Mouse (Mus musculus) limb, embryonic 13.5 days (tissue): ENCODE data around the gene Nkx2-5. TPM values are rescaled to one million over a fixed set of nuclear protein-coding genes. Genes with fewer than 3 reads are reported as not detected.

ENCODE experiments used
- ATAC-seq: fragments of 200-750 bp; cut with Nextera tagmentation; 2 replicates; pipeline ENCODE4 v1.8.0; 2017; ENCODE audit warnings: low read depth, moderate number of reproducible peaks, moderate TSS enrichment; ENCODE audit not compliant: low FRiP score
- H3K27ac ChIP-seq: fragments of 300-500 bp; sonication (generic); 2 replicates; pipeline ENCODE4 v1.5.1; 2015; ENCODE audit warnings: inconsistent platforms, mild to moderate bottlenecking, moderate library complexity
- H3K27me3 ChIP-seq: fragments of 300-500 bp; sonication (generic); 2 replicates; pipeline ENCODE4 v1.6.1; 2015; ENCODE audit warnings: mild to moderate bottlenecking, inconsistent platforms
- H3K36me3 ChIP-seq: fragments of 300-500 bp; sonication (generic); 2 replicates; pipeline ENCODE4 v1.6.1; 2015; ENCODE audit warnings: inconsistent platforms, mild to moderate bottlenecking, moderate library complexity
- H3K4me1 ChIP-seq: fragments of 300-500 bp; sonication (generic); 2 replicates; pipeline ENCODE4 v1.6.1; 2015; ENCODE audit warnings: inconsistent platforms
- H3K4me2 ChIP-seq: fragments of 300-500 bp; sonication (generic); replicated peaks from 2 replicates; pipeline ENCODE4 v1.6.1; 2015; ENCODE audit warnings: inconsistent platforms, mild to moderate bottlenecking, moderate library complexity
- H3K4me3 ChIP-seq: fragments of 300-500 bp; sonication (generic); 2 replicates; pipeline ENCODE4 v1.5.1; 2015; ENCODE audit warnings: moderate library complexity, mild to moderate bottlenecking, inconsistent platforms
- H3K9ac ChIP-seq: fragments of 300-500 bp; sonication (generic); 2 replicates; pipeline ENCODE4 v1.6.1; 2015; ENCODE audit warnings: mild to moderate bottlenecking, inconsistent platforms
- H3K9me3 ChIP-seq: fragments of 300-500 bp; sonication (generic); 2 replicates; pipeline ENCODE4 v1.6.1; 2016; ENCODE audit warnings: inconsistent platforms
- WGBS: fragments of 180-500 bp; shearing (Covaris S2); methylation state at CpG from one replicate; pipeline ENCODE4 v1.1.7; 2015; 5-methylcytosine and 5-hydroxymethylcytosine counted together
- polyA plus RNA-seq: library from polyadenylated mRNA; unstranded; fragments of >200 nt; fragmentation: Nextera tagmentation; extraction: Ambion mirVana; gene quantifications from 2 replicates; pipeline ENCODE4 v1.2.1, GENCODE M21; 2015

The Nkx2-5 gene
- polyA plus RNA-seq, 1 experiment from 2014 or later = not detected

DNA sequence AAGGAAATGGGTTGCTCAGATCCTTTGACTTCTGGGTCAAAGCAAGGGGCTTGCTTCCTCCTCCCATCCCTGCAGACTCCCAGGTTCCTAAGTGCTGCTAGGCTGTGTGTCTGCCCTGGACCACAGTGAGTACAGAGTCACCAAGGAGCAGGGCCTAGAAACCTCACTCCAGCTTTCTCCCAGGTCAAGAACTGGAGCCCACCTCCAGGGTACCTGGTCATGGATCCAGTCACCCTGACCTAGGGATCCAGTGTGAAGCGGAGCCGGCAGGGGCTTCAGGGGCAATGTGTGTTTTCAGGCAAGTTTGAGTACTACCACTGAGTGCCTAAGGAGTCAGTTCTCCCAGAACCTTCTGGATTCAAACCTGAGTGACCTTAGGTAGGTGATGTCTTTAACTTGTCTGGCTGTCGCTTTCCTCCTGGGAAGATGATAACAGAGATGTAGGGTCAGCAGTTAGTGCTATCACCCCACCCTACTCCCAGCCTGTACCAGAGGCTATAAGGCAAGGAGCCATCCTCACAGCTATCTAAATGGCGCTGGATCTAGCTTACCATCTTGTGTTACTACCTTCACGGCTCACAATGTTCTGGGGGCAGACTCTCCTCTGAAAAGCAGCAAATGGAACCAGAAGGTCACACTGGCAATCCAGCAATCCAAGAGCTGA lies 10.4 kb downstream of the Nkx2-5 start:
- WGBS = 75% methylated on average over 5 of the region's 5 CpGs
- Histone ChIP-seq H3K4me3 (no peak overlapping the region), H3K27ac (no peak overlapping the region), H3K27me3 (peaks cover 94% of the 10 kb centered on the region), H3K9ac (no peak overlapping the region), H3K4me1 (peaks cover 8% of the 10 kb centered on the region), H3K36me3 (no peaks in the 10 kb centered on the region), H3K4me2 (no peak overlapping the region), H3K9me3 (no peaks in the 10 kb centered on the region)
- no peak for ATAC-seq

DNA sequence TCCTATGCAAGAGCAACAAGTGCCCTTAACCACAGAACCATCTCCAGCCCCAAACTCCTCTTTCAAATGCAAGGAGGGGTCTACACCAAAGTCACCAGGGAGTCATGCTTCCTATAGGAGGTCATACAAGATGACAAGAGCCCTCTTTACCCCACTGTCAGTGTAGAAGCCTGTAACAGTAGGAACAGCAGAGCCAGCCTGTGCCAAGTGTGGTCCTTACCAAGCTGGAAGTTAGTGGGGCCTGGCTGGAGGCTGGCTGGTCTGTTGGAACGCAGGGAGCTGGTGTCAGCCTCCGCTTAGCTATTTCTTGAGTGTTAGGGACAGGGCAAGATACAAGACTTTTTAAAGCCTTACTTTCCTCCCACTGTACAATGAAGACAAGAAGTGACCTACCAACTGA lies 11.0 kb downstream of the Nkx2-5 start:
- no peaks in the 10 kb centered on the region for H3K9me3 ChIP-seq
- H3K27ac ChIP-seq = no peak overlapping the region
- no peaks in the 10 kb centered on the region for H3K36me3 ChIP-seq
- no peak for ATAC-seq
- H3K9ac ChIP-seq = 0 out of 2 replicates have a peak overlapping the region, but pooled peaks have one; percentile 13
- peaks cover 2% of the 10 kb centered on the region; the same call in 1 of the 2 replicates for H3K4me1 ChIP-seq
- no peak overlapping the region for H3K4me3 ChIP-seq
- H3K4me2 ChIP-seq = no peak overlapping the region
- WGBS = 81% methylated on average over 2 of the region's 2 CpGs
- H3K27me3 ChIP-seq = peaks cover 94% of the 10 kb centered on the region

DNA sequence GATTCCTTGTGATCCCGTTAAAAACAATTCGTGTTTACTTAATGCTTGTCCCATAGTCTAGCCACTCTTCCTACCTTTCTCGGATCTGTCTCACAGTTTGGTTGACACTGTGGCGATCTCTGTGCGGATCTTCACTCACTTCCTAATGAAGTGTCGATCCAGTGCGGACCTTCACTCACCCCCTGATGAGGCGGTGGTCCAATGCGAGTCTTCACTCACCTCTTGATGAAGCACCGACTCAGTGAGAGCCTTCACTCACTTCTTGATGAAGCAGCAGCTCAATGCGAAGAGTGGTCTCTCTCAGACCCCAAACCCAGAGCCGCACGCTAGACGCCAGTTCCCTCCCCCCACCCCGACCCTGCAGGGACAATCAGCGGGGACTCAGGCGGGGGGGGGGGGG lies 18.7 kb downstream of the Nkx2-5 start:
- H3K27ac ChIP-seq = no peak overlapping the region
- H3K27me3 ChIP-seq = peaks cover 44% of the 10 kb centered on the region
- H3K9ac ChIP-seq = no peak overlapping the region
- H3K4me3 ChIP-seq = no peak overlapping the region
- no peaks in the 10 kb centered on the region for H3K9me3 ChIP-seq
- ATAC-seq = no peak
- WGBS = 74% methylated on average over 15 of the region's 17 CpGs
- H3K4me2 ChIP-seq = no peak overlapping the region
- H3K36me3 ChIP-seq = no peaks in the 10 kb centered on the region
- no peaks in the 10 kb centered on the region for H3K4me1 ChIP-seq

DNA sequence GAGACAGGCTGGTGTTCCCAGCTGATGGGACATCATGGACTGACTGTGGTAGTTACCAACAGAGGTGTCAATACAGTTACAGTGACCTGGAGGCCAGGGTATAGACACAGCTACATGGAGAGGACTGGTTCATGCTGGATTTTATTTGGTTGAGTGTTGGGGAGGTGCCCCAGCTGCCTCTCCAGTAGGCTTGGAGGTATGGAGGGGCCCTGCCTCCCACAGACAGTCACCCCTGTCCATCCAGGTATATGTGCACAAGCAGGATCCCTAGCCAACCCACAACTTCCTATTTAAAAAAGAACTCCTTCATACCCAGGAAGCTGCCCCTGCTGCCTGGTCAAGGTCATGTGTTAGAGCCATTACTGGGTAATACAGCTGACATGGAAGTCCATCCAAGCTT lies 27.0 kb downstream of the Nkx2-5 start:
- H3K9me3 ChIP-seq = no peaks in the 10 kb centered on the region
- no peak overlapping the region for H3K4me2 ChIP-seq
- peaks cover 9% of the 10 kb centered on the region for H3K27me3 ChIP-seq
- H3K27ac ChIP-seq = no peak overlapping the region
- no peak overlapping the region for H3K4me3 ChIP-seq
- H3K36me3 ChIP-seq = no peaks in the 10 kb centered on the region
- H3K4me1 ChIP-seq = no peaks in the 10 kb centered on the region
- ATAC-seq = no peak
- H3K9ac ChIP-seq = no peak overlapping the region

DNA sequence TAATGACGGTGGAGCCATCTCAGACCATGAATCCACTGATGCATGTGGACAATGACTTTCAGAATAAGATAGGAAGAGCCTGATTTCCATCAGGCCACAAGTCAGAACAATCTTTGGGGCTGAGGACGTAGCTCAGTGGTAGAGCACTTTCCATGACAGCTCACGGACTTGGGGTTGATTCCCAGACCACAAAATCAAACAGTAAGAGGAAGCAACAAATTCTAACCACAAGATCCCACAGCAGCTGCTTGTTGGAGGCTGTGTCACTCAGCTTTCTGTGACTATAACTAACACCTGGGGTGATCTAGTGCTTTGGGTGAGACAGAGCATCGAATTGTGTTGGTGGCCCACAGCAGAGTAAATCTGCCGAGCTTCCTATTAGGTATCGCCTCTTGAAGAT lies 28.0 kb downstream of the Nkx2-5 start:
- H3K4me3 ChIP-seq = no peak overlapping the region
- H3K4me1 ChIP-seq = no peaks in the 10 kb centered on the region
- no peaks in the 10 kb centered on the region for H3K9me3 ChIP-seq
- H3K27me3 ChIP-seq = peaks cover 9% of the 10 kb centered on the region
- H3K9ac ChIP-seq = no peak overlapping the region
- no peaks in the 10 kb centered on the region for H3K36me3 ChIP-seq
- no peak overlapping the region for H3K27ac ChIP-seq
- 76% methylated on average over 6 of the region's 6 CpGs for WGBS
- no peak overlapping the region for H3K4me2 ChIP-seq
- no peak for ATAC-seq

DNA sequence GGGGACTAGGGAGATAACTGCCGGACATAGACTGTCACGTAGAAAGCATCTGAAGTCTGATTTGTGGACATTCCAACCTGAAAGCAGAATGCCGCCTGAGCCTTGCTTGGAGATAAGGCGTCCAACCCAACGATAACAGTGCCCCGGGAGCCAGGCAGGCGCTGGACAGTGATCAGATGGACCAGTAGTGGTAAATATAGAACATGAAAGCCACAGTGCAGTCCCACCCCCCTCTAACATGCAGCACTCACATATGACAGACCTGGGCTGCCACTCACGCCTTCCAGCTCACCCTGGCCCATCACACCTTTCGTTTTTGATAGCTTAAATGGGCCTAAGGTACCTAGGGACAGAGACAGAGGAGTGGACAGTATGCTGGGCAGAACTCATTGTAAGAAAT lies 31.3 kb downstream of the Nkx2-5 start:
- no peak for ATAC-seq
- 79% methylated on average over 9 of the region's 9 CpGs for WGBS
- Histone ChIP-seq H3K9ac (no peak overlapping the region), H3K4me2 (no peak overlapping the region), H3K36me3 (no peaks in the 10 kb centered on the region), H3K4me1 (no peaks in the 10 kb centered on the region), H3K27ac (no peak overlapping the region), H3K4me3 (no peak overlapping the region), H3K9me3 (no peaks in the 10 kb centered on the region), H3K27me3 (peaks cover 4% of the 10 kb centered on the region; the same call in 1 of the 2 replicates)

DNA sequence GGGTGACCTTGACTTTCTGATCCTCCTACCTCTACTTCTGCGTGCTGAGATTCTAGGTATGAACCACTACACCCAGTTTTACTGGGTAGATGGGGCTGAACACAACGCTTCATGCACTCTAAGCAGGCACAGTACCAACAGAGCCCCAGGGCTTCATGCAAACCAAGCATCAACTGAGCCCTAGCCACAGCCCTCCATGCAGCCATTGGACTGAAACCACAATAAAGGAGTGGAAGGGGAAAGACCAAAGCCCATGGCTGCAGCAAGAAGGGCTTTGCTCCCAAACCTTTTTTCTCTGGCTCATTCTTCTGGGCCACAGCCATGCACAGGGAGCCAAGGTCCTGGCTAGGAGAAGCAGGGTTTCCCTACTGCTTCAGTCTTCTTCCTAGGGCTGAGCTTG lies 32.2 kb downstream of the Nkx2-5 start:
- no peak overlapping the region for H3K4me2 ChIP-seq
- no peak overlapping the region for H3K27ac ChIP-seq
- H3K9ac ChIP-seq = no peak overlapping the region
- no peaks in the 10 kb centered on the region; the same call in 1 of the 2 replicates for H3K27me3 ChIP-seq
- H3K36me3 ChIP-seq = no peaks in the 10 kb centered on the region
- ATAC-seq = no peak
- H3K4me1 ChIP-seq = no peaks in the 10 kb centered on the region
- no peak overlapping the region for H3K4me3 ChIP-seq
- 74% methylated on average over 2 of the region's 2 CpGs for WGBS
- H3K9me3 ChIP-seq = no peaks in the 10 kb centered on the region

DNA sequence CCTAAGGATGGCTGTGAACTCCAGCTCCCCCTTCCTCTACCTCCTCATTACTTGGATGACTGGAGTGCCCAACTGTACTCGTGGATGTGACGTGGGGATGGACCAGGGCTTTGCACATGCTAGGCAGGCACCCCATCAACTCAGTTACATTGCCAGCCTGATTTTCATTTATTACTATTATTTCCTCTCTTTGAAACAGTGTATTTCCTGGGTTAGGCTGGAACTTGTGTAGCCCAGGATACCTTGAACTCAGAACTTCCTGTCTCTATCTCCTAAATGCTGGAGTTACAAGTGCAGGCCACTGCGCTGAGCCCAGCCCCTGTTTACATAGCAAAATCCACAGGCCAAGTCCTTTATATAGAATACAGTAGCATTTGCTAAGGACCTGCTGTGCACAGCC lies 41.9 kb downstream of the Nkx2-5 start:
- H3K27me3 ChIP-seq = no peaks in the 10 kb centered on the region
- H3K27ac ChIP-seq = no peak overlapping the region
- H3K9ac ChIP-seq = no peak overlapping the region
- H3K9me3 ChIP-seq = no peaks in the 10 kb centered on the region
- ATAC-seq = no peak
- no peak overlapping the region for H3K4me2 ChIP-seq
- no peaks in the 10 kb centered on the region for H3K4me1 ChIP-seq
- H3K36me3 ChIP-seq = no peaks in the 10 kb centered on the region
- H3K4me3 ChIP-seq = no peak overlapping the region
- WGBS = 85% methylated on average over 3 of the region's 3 CpGs

DNA sequence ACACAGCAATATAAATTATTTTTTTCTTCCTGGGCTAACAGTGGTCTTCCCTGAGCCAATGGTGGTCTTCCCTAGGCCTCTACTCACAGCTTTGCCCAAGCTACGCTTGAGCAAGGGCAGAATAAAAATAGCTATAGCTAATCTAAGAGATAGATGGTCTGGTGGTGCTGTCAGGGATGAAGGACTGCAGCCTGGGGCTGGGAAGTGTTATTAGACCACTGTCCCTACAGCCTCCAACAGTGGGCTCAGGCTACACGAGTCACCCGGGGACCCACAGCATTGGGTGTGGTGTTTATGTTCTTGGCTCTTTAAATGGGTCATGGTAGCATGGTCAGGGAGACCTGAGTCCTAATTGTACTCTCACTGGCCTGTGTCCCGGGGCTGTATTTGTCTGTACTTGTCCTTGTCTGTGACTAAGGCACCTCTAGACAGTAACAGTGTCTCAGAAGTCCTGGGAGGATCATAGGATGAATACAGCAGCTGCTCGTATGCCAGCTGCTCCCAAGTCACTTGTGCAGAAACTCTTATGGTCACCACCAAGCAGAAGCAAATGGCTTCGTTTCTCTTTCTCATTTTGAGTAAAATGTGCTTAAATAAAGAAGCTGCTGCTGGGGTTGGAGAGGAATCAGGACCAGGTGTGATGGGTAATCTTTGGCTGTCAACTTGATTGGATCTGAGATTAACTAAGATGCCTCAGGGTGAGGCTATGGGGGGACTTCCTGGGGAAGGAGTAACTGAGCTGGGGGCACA lies 47.3 kb downstream of the Nkx2-5 start:
- ATAC-seq = no peak
- 67% methylated on average over 6 of the region's 6 CpGs for WGBS
- H3K4me3 ChIP-seq = no peak overlapping the region

DNA sequence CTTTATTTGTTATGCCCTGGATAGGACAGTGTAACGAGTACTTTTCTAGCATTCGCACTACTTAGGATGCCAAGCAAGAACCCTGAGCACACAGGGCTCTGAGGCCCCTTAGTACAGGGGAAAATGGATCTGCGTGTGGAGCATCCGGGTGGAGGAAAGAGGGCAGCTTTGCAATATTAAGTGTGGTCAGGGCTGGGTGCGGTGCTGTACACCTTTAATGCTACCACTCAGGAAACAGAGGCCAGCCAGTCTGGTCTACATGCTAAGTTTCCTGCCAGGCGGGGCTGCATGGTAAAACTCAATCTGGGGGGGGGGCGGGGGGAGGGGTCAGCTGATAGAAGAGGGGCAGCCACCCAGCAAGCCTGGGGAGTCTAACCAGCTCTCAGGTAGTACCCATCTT lies 49.4 kb downstream of the Nkx2-5 start:
- Histone ChIP-seq H3K4me3 (no peak overlapping the region), H3K27ac (no peak overlapping the region), H3K4me1 (no peaks in the 10 kb centered on the region), H3K27me3 (no peaks in the 10 kb centered on the region), H3K4me2 (no peak overlapping the region), H3K9ac (no peak overlapping the region), H3K36me3 (peaks cover 34% of the 10 kb centered on the region), H3K9me3 (no peaks in the 10 kb centered on the region)
- ATAC-seq = no peak
- WGBS = 69% methylated on average over 7 of the region's 7 CpGs

More for the DNA sequence above, 47.3 kb downstream of the Nkx2-5 start:
- Histone ChIP-seq H3K27me3 (no peaks in the 10 kb centered on the region), H3K36me3 (peaks cover 12% of the 10 kb centered on the region), H3K4me2 (no peak overlapping the region), H3K4me1 (no peaks in the 10 kb centered on the region), H3K9ac (no peak overlapping the region), H3K9me3 (no peaks in the 10 kb centered on the region), H3K27ac (no peak overlapping the region)

DNA sequence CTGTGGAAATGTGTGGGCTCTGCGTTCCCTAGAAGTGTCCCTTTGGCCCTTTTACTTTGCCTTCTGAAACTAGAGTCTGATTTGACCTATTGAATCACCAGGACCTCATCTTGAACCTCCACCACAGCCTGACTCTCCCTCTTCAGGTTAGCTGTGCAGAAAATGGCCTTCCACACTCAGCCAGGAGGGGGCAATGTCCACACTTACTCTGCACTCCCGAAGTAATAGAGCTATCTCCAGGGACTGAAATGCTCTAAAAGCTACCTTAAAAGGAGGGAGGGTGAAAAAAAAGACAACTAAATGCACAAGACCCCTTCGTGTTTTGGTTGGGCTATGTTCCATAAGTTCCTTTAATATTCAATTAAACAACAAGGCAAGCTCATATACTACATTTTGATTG lies 50.1 kb downstream of the Nkx2-5 start:
- no peak overlapping the region for H3K4me3 ChIP-seq
- H3K9me3 ChIP-seq = no peaks in the 10 kb centered on the region
- no peak overlapping the region for H3K27ac ChIP-seq
- H3K27me3 ChIP-seq = no peaks in the 10 kb centered on the region
- no peak overlapping the region for H3K9ac ChIP-seq
- no peak for ATAC-seq
- H3K36me3 ChIP-seq = peaks cover 40% of the 10 kb centered on the region
- no peak overlapping the region for H3K4me2 ChIP-seq
- H3K4me1 ChIP-seq = no peaks in the 10 kb centered on the region
- WGBS = 22% methylated on average over 3 of the region's 3 CpGs

DNA sequence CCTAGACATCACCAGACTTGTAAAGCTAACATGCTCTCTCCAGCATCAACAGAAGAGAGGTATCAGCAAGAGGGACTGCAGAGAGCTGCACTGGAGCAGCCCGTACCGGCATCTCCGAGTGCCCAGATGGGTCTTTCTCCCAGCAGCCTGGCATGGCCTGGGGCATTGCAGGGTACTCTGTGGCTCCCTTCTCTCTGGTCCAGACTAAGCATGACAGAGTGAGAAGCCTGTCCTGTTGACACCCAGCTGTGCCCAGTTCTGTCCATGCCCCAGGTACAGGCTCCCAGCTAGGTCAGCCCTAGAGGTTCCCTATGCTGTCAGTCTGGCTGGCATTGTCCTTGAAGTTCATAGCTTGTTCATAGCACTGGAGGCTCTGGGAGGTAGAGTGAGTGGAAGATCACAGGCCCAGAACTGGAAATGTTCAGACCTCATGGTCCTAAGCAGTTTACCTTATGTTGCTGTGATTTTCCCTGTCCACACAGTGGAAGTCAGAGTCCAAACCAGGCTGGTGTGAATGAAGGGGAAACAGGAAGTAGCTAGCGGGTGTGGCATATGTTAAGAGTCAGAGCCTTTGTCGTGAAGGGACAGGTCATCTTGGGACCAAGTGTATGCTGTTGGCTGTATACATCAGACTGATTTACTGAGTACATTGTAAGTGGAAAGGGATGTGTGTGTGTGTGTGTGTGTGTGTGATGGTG lies 51.6 kb downstream of the Nkx2-5 start:
- H3K9ac ChIP-seq = no peak overlapping the region
- H3K4me3 ChIP-seq = no peak overlapping the region
- no peak overlapping the region for H3K4me2 ChIP-seq
- no peaks in the 10 kb centered on the region for H3K9me3 ChIP-seq
- H3K27ac ChIP-seq = no peak overlapping the region
- peaks cover 55% of the 10 kb centered on the region for H3K36me3 ChIP-seq
- WGBS = 87% methylated on average over 5 of the region's 5 CpGs
- no peak for ATAC-seq
- no peaks in the 10 kb centered on the region for H3K27me3 ChIP-seq
- no peaks in the 10 kb centered on the region for H3K4me1 ChIP-seq
